Mouse (Mus musculus): ENCODE data around the gene Sclt1. TPM values are rescaled to one million over a fixed set of nuclear protein-coding genes. Genes with fewer than 3 reads are reported as not detected.

Gene Sclt1
- polyA plus RNA-seq, 1 experiment from 2014 or later = 21.0 TPM

- Histone ChIP-seq H3K27me3 (ENCODE audit: insufficient read depth, low read length) (no peaks in the 10 kb centered on the region), H3K4me3 (replicated peaks; ENCODE audit: low read depth, low read length) (no peak overlapping the region), H3K27ac (peak overlapping the region; percentile 89), H3K36me3 (ENCODE audit: insufficient read depth, low read length) (no peaks in the 10 kb centered on the region; the same call in 1 of the 2 replicates), H3K4me2 (ENCODE audit: low read length) (peak overlapping the region; percentile 43), H3K9me3 (replicated peaks; ENCODE audit: low read length) (no peaks in the 10 kb centered on the region), H3K4me1 (replicated peaks; ENCODE audit: insufficient read depth, low read length) (peaks cover 58% of the 10 kb centered on the region), H3K9ac (ENCODE audit: low read depth, low read length) (peak overlapping the region; percentile 46; the same call in 1 of the 2 replicates)
- WGBS = 40% methylated on average over 14 of the region's 14 CpGs
- ATAC-seq (replicated peaks; ENCODE audit: low FRiP score, low read depth) (peak; percentile 78), DNase-seq (ENCODE audit: low spot score) (peak; percentile 37)
- TF ChIP-seq CTCF (IDR thresholded peaks at IDR 0.05; ENCODE audit: low read depth) = no peak
These were observed 161.7 kb downstream of the Sclt1 start for GRCm38 (mm10) chr3:41580401-41581323.

- H3K36me3 ChIP-seq (ENCODE audit: insufficient read depth, low read length) = no peaks in the 10 kb centered on the region; the same call in 1 of the 2 replicates
- H3K4me2 ChIP-seq (ENCODE audit: low read length) = no peak overlapping the region
- ATAC-seq (replicated peaks; ENCODE audit: low FRiP score, low read depth) (no peak), DNase-seq (ENCODE audit: low spot score) (peak; percentile 41)
- TF ChIP-seq CTCF (IDR thresholded peaks at IDR 0.05; ENCODE audit: low read depth) = peak; percentile 16; the same call in 1 of the 2 replicates
- H3K27me3 ChIP-seq (ENCODE audit: insufficient read depth, low read length) = no peaks in the 10 kb centered on the region
- 40% methylated on average over 4 of the region's 4 CpGs for WGBS
- no peak overlapping the region for H3K9ac ChIP-seq (ENCODE audit: low read depth, low read length)
- no peak overlapping the region for H3K4me3 ChIP-seq (replicated peaks; ENCODE audit: low read depth, low read length)
- no peaks in the 10 kb centered on the region for H3K9me3 ChIP-seq (replicated peaks; ENCODE audit: low read length)
- peaks cover 66% of the 10 kb centered on the region for H3K4me1 ChIP-seq (replicated peaks; ENCODE audit: insufficient read depth, low read length)
- peak overlapping the region; percentile 89 for H3K27ac ChIP-seq
These were observed 162.4 kb downstream of the Sclt1 start for GRCm38 (mm10) chr3:41579873-41580272.

- 46% methylated on average over 2 of the region's 2 CpGs for WGBS
- Histone ChIP-seq H3K27me3 (ENCODE audit: insufficient read depth, low read length) (no peaks in the 10 kb centered on the region), H3K36me3 (ENCODE audit: insufficient read depth, low read length) (no peaks in the 10 kb centered on the region), H3K9ac (ENCODE audit: low read depth, low read length) (no peak overlapping the region), H3K9me3 (replicated peaks; ENCODE audit: low read length) (no peaks in the 10 kb centered on the region), H3K4me3 (replicated peaks; ENCODE audit: low read depth, low read length) (no peak overlapping the region), H3K27ac (no peak overlapping the region), H3K4me2 (ENCODE audit: low read length) (no peak overlapping the region), H3K4me1 (replicated peaks; ENCODE audit: insufficient read depth, low read length) (peaks cover 71% of the 10 kb centered on the region)
- ATAC-seq (replicated peaks; ENCODE audit: low FRiP score, low read depth) (no peak), DNase-seq (ENCODE audit: low spot score) (no peak)
- no peak for TF ChIP-seq CTCF (IDR thresholded peaks at IDR 0.05; ENCODE audit: low read depth)
These were observed 165.1 kb downstream of the Sclt1 start for GRCm38 (mm10) chr3:41577240-41577639.

Other genes starting within 250 kb of the Sclt1 start
- gene Jade1, start 186.8 kb downstream of the Sclt1 start, polyA plus RNA-seq (2015; fragmentation: Nextera tagmentation; extraction: Ambion mirVana) = 25.4 and 25.8 TPM in 2 replicates
- 13.6 and 17.5 TPM in 2 replicates for gene D3Ertd751e, start 97 bp upstream of the Sclt1 start, polyA plus RNA-seq (2015; fragmentation: Nextera tagmentation; extraction: Ambion mirVana)

All from kidney, postnatal 0 days (tissue).